Mouse (Mus musculus): ENCODE data around the gene Egfem1. TPM values are rescaled to one million over a fixed set of nuclear protein-coding genes. Genes with fewer than 3 reads are reported as not detected.

Gene Egfem1
- total RNA-seq, 4 experiments from 2014 or later: 16.2 to 21.6 (median 19.3) TPM

Small RNA genes within 50 kb of the gene (microRNA-seq; reads per million reads assigned to microRNA genes)
- gene Mir21b (0 reads per million in 2 experiments), gene Mir551b (17.9 to 32.6 reads per million in 2 experiments)

Other genes starting within 250 kb of the Egfem1 start
- gene Gm1527, start 189.4 kb upstream of the Egfem1 start, total RNA-seq (2022): not detected